Mouse (Mus musculus): ENCODE measurements around the gene Fam83g. TPM values are rescaled to one million over a fixed set of nuclear protein-coding genes. Genes with fewer than 3 reads are reported as not detected.

Gene Fam83g
- polyA plus RNA-seq, 1 experiment from 2014 or later = 1.9 TPM

- H3K9me3 ChIP-seq = no peaks in the 10 kb centered on the region
- H3K36me3 ChIP-seq (replicated peaks) = no peaks in the 10 kb centered on the region
- 0 out of 2 replicates have a peak, but pooled peaks cover 8% of the 10 kb centered on the region for H3K4me1 ChIP-seq
- DNase-seq (ENCODE audit: extremely low spot score, low spot score) = peak; percentile 68
- no peak overlapping the region for H3K4me3 ChIP-seq
- peaks cover 5% of the 10 kb centered on the region; the same call in 1 of the 2 replicates for H3K27me3 ChIP-seq (ENCODE audit: poor library complexity, severe bottlenecking)
- H3K27ac ChIP-seq = no peak overlapping the region
- WGBS = 43% methylated on average over 11 of the region's 11 CpGs
These were observed 30.6 kb downstream of the Fam83g start for GRCm38 (mm10) chr11:61714346-61715117.

GRCm38 (mm10) chr11:61715130-61715529 lies 31.2 kb downstream of the Fam83g start:
- no peak for DNase-seq (ENCODE audit: extremely low spot score, low spot score)
- 70% methylated on average over 6 of the region's 6 CpGs for WGBS
- no peaks in the 10 kb centered on the region for H3K36me3 ChIP-seq (replicated peaks)
- no peaks in the 10 kb centered on the region for H3K9me3 ChIP-seq
- no peak overlapping the region for H3K27ac ChIP-seq
- peaks cover 5% of the 10 kb centered on the region; the same call in 1 of the 2 replicates for H3K27me3 ChIP-seq (ENCODE audit: poor library complexity, severe bottlenecking)
- H3K4me3 ChIP-seq = no peak overlapping the region
- H3K4me1 ChIP-seq = 0 out of 2 replicates have a peak, but pooled peaks cover 8% of the 10 kb centered on the region

GRCm38 (mm10) chr11:61717990-61718389 lies 34.1 kb downstream of the Fam83g start:
- no peak overlapping the region for H3K27ac ChIP-seq
- H3K4me3 ChIP-seq = no peak overlapping the region
- H3K9me3 ChIP-seq = no peaks in the 10 kb centered on the region
- H3K36me3 ChIP-seq (replicated peaks) = no peaks in the 10 kb centered on the region
- 79% methylated on average over 5 of the region's 5 CpGs for WGBS
- H3K4me1 ChIP-seq = 0 out of 2 replicates have a peak, but pooled peaks cover 7% of the 10 kb centered on the region
- DNase-seq (ENCODE audit: extremely low spot score, low spot score) = no peak
- peaks cover 5% of the 10 kb centered on the region; the same call in 1 of the 2 replicates for H3K27me3 ChIP-seq (ENCODE audit: poor library complexity, severe bottlenecking)

GRCm38 (mm10) chr11:61719387-61719786 lies 35.5 kb downstream of the Fam83g start:
- WGBS = 75% methylated on average over 3 of the region's 3 CpGs
- H3K27me3 ChIP-seq (ENCODE audit: poor library complexity, severe bottlenecking) = no peaks in the 10 kb centered on the region
- no peaks in the 10 kb centered on the region for H3K36me3 ChIP-seq (replicated peaks)
- no peaks in the 10 kb centered on the region for H3K9me3 ChIP-seq
- H3K27ac ChIP-seq = no peak overlapping the region
- no peak overlapping the region for H3K4me3 ChIP-seq
- H3K4me1 ChIP-seq = no peaks in the 10 kb centered on the region
- DNase-seq (ENCODE audit: extremely low spot score, low spot score) = no peak

GRCm38 (mm10) chr11:61719826-61720225 lies 35.9 kb downstream of the Fam83g start:
- Histone ChIP-seq H3K27me3 (ENCODE audit: poor library complexity, severe bottlenecking) (no peaks in the 10 kb centered on the region), H3K27ac (no peak overlapping the region), H3K4me3 (no peak overlapping the region), H3K4me1 (no peaks in the 10 kb centered on the region), H3K36me3 (replicated peaks) (no peaks in the 10 kb centered on the region), H3K9me3 (no peaks in the 10 kb centered on the region)
- DNase-seq (ENCODE audit: extremely low spot score, low spot score) = no peak
- WGBS = 87% methylated on average over 8 of the region's 8 CpGs

GRCm38 (mm10) chr11:61720636-61721035 lies 36.7 kb downstream of the Fam83g start, which contains the start of gene Slc5a10:
Gene Slc5a10, minus strand, starts transcription at chr11:61720826.
- H3K4me1 ChIP-seq = no peaks in the 10 kb centered on the region
- no peaks in the 10 kb centered on the region for H3K27me3 ChIP-seq (ENCODE audit: poor library complexity, severe bottlenecking)
- H3K27ac ChIP-seq = no peak within 1 kb of the TSS
- 92% methylated on average over 3 of the region's 3 CpGs for WGBS
- no peaks in the 10 kb centered on the region for H3K36me3 ChIP-seq (replicated peaks)
- no peak for DNase-seq (ENCODE audit: extremely low spot score, low spot score)
- H3K9me3 ChIP-seq = no peaks in the 10 kb centered on the region
- no peak within 1 kb of the TSS for H3K4me3 ChIP-seq

- DNase-seq (ENCODE audit: extremely low spot score, low spot score) = no peak
- Histone ChIP-seq H3K36me3 (replicated peaks) (peaks cover 12% of the 10 kb centered on the region), H3K4me1 (no peaks in the 10 kb centered on the region), H3K4me3 (no peak overlapping the region), H3K27me3 (ENCODE audit: poor library complexity, severe bottlenecking) (no peaks in the 10 kb centered on the region), H3K27ac (no peak overlapping the region), H3K9me3 (no peaks in the 10 kb centered on the region)
- 81% methylated on average over 5 of the region's 5 CpGs for WGBS
These were observed 38.2 kb downstream of the Fam83g start for GRCm38 (mm10) chr11:61722077-61722476.

GRCm38 (mm10) chr11:61728037-61728436 lies 44.1 kb downstream of the Fam83g start:
- Histone ChIP-seq H3K27ac (no peak overlapping the region), H3K4me3 (no peak overlapping the region), H3K27me3 (ENCODE audit: poor library complexity, severe bottlenecking) (no peaks in the 10 kb centered on the region), H3K4me1 (no peaks in the 10 kb centered on the region), H3K36me3 (replicated peaks) (peaks cover 68% of the 10 kb centered on the region), H3K9me3 (no peaks in the 10 kb centered on the region)
- WGBS = 73% methylated on average over 2 of the region's 2 CpGs
- DNase-seq (ENCODE audit: extremely low spot score, low spot score) = no peak

- 93% methylated on average over 7 of the region's 7 CpGs for WGBS
- Histone ChIP-seq H3K27ac (no peak overlapping the region), H3K36me3 (replicated peaks) (peaks cover 96% of the 10 kb centered on the region), H3K9me3 (no peaks in the 10 kb centered on the region), H3K4me3 (no peak overlapping the region), H3K27me3 (ENCODE audit: poor library complexity, severe bottlenecking) (no peaks in the 10 kb centered on the region), H3K4me1 (no peaks in the 10 kb centered on the region)
- no peak for DNase-seq (ENCODE audit: extremely low spot score, low spot score)
These were observed 48.8 kb downstream of the Fam83g start for GRCm38 (mm10) chr11:61732672-61733071.

GRCm38 (mm10) chr11:61737290-61737689 lies 53.4 kb downstream of the Fam83g start:
- no peaks in the 10 kb centered on the region for H3K27me3 ChIP-seq (ENCODE audit: poor library complexity, severe bottlenecking)
- no peak overlapping the region for H3K4me3 ChIP-seq
- H3K4me1 ChIP-seq = no peaks in the 10 kb centered on the region
- no peak for DNase-seq (ENCODE audit: extremely low spot score, low spot score)
- no peak overlapping the region for H3K27ac ChIP-seq
- H3K36me3 ChIP-seq (replicated peaks) = peaks cover 100% of the 10 kb centered on the region
- no peaks in the 10 kb centered on the region for H3K9me3 ChIP-seq
- WGBS = 95% methylated on average over 1 of the region's 1 CpGs

GRCm38 (mm10) chr11:61740500-61740899 lies 56.6 kb downstream of the Fam83g start:
- no peaks in the 10 kb centered on the region for H3K27me3 ChIP-seq (ENCODE audit: poor library complexity, severe bottlenecking)
- no peak overlapping the region for H3K4me3 ChIP-seq
- H3K36me3 ChIP-seq (replicated peaks) = peaks cover 100% of the 10 kb centered on the region
- 93% methylated on average over 1 of the region's 1 CpGs for WGBS
- no peak overlapping the region for H3K27ac ChIP-seq
- H3K9me3 ChIP-seq = no peaks in the 10 kb centered on the region
- H3K4me1 ChIP-seq = no peaks in the 10 kb centered on the region
- no peak for DNase-seq (ENCODE audit: extremely low spot score, low spot score)

- no peak overlapping the region for H3K4me3 ChIP-seq
- no peaks in the 10 kb centered on the region for H3K4me1 ChIP-seq
- no peak overlapping the region for H3K27ac ChIP-seq
- WGBS = 90% methylated on average over 3 of the region's 3 CpGs
- H3K36me3 ChIP-seq (replicated peaks) = peaks cover 98% of the 10 kb centered on the region
- no peak for DNase-seq (ENCODE audit: extremely low spot score, low spot score)
- H3K27me3 ChIP-seq (ENCODE audit: poor library complexity, severe bottlenecking) = no peaks in the 10 kb centered on the region
- H3K9me3 ChIP-seq = no peaks in the 10 kb centered on the region
These were observed 59.9 kb downstream of the Fam83g start for GRCm38 (mm10) chr11:61743768-61744167.

- Histone ChIP-seq H3K4me1 (no peaks in the 10 kb centered on the region), H3K4me3 (no peak overlapping the region), H3K27me3 (ENCODE audit: poor library complexity, severe bottlenecking) (no peaks in the 10 kb centered on the region), H3K36me3 (replicated peaks) (peaks cover 98% of the 10 kb centered on the region), H3K27ac (no peak overlapping the region), H3K9me3 (no peaks in the 10 kb centered on the region)
- no peak for DNase-seq (ENCODE audit: extremely low spot score, low spot score)
- WGBS = 70% methylated on average over 3 of the region's 3 CpGs
These were observed 60.6 kb downstream of the Fam83g start for GRCm38 (mm10) chr11:61744460-61744859.

Measured in forebrain, embryonic 10.5 days (tissue).